Mouse (Mus musculus): ENCODE data around the gene Plcb2. TPM values are rescaled to one million over a fixed set of nuclear protein-coding genes. Genes with fewer than 3 reads are reported as not detected.

Plcb2 gene
- polyA plus RNA-seq, 1 experiment from 2014 or later: 1.0 TPM

GRCm38 (mm10) chr2:118730622-118730915 is 2.3 kb upstream of the Plcb2 start:
- 13% methylated on average over 3 of the region's 3 CpGs for WGBS

GRCm38 (mm10) chr2:118729816-118730621 is 1.8 kb upstream of the Plcb2 start:
- Histone ChIP-seq H3K27me3 (replicated peaks) (peaks cover 25% of the 10 kb centered on the region; the same call in 1 of the 2 replicates), H3K9ac (replicated peaks) (no peak overlapping the region), H3K27ac (replicated peaks) (no peak overlapping the region), H3K9me3 (replicated peaks) (no peaks in the 10 kb centered on the region), H3K4me3 (replicated peaks) (no peak overlapping the region), H3K36me3 (no peaks in the 10 kb centered on the region), H3K4me2 (no peak overlapping the region), H3K4me1 (peaks cover 10% of the 10 kb centered on the region; the same call in 1 of the 2 replicates)
- 26% methylated on average over 8 of the region's 8 CpGs for WGBS
- no peak for ATAC-seq (ENCODE audit: low FRiP score)

More at GRCm38 (mm10) chr2:118730622-118730915, 2.3 kb upstream of the Plcb2 start:
- Histone ChIP-seq H3K9me3 (replicated peaks) (no peaks in the 10 kb centered on the region), H3K36me3 (no peaks in the 10 kb centered on the region), H3K27me3 (replicated peaks) (peaks cover 25% of the 10 kb centered on the region; the same call in 1 of the 2 replicates), H3K4me1 (peaks cover 10% of the 10 kb centered on the region; the same call in 1 of the 2 replicates), H3K27ac (replicated peaks) (no peak overlapping the region), H3K4me2 (no peak overlapping the region), H3K9ac (replicated peaks) (no peak overlapping the region), H3K4me3 (replicated peaks) (no peak overlapping the region)
- ATAC-seq (ENCODE audit: low FRiP score): no peak

GRCm38 (mm10) chr2:118729194-118729593 is 956 bp upstream of the Plcb2 start:
- WGBS: 53% methylated on average over 4 of the region's 4 CpGs
- no peaks in the 10 kb centered on the region for H3K36me3 ChIP-seq
- no peak overlapping the region for H3K4me2 ChIP-seq
- ATAC-seq (ENCODE audit: low FRiP score): no peak
- H3K4me3 ChIP-seq (replicated peaks): no peak overlapping the region
- H3K27ac ChIP-seq (replicated peaks): no peak overlapping the region
- H3K4me1 ChIP-seq: peaks cover 10% of the 10 kb centered on the region; the same call in 1 of the 2 replicates
- peaks cover 25% of the 10 kb centered on the region; the same call in 1 of the 2 replicates for H3K27me3 ChIP-seq (replicated peaks)
- H3K9ac ChIP-seq (replicated peaks): no peak overlapping the region
- no peaks in the 10 kb centered on the region for H3K9me3 ChIP-seq (replicated peaks)

GRCm38 (mm10) chr2:118727911-118728310 is 327 bp downstream of the Plcb2 start:
- WGBS: 26% methylated on average over 9 of the region's 9 CpGs
- H3K27me3 ChIP-seq (replicated peaks): peaks cover 25% of the 10 kb centered on the region; the same call in 1 of the 2 replicates

GRCm38 (mm10) chr2:118726873-118727272 is 1.4 kb downstream of the Plcb2 start:
- Histone ChIP-seq H3K4me3 (replicated peaks) (no peak overlapping the region), H3K4me1 (peaks cover 13% of the 10 kb centered on the region; the same call in 1 of the 2 replicates), H3K9me3 (replicated peaks) (no peaks in the 10 kb centered on the region), H3K9ac (replicated peaks) (no peak overlapping the region), H3K36me3 (no peaks in the 10 kb centered on the region), H3K4me2 (no peak overlapping the region), H3K27me3 (replicated peaks) (peaks cover 25% of the 10 kb centered on the region; the same call in 1 of the 2 replicates), H3K27ac (replicated peaks) (no peak overlapping the region)
- no peak for ATAC-seq (ENCODE audit: low FRiP score)
- 84% methylated on average over 2 of the region's 2 CpGs for WGBS

More at GRCm38 (mm10) chr2:118727911-118728310, 327 bp downstream of the Plcb2 start:
- ATAC-seq (ENCODE audit: low FRiP score): no peak
- no peak overlapping the region for H3K4me2 ChIP-seq
- H3K27ac ChIP-seq (replicated peaks): no peak overlapping the region
- no peak overlapping the region for H3K4me3 ChIP-seq (replicated peaks)
- H3K36me3 ChIP-seq: no peaks in the 10 kb centered on the region
- H3K9ac ChIP-seq (replicated peaks): no peak overlapping the region
- peaks cover 10% of the 10 kb centered on the region; the same call in 1 of the 2 replicates for H3K4me1 ChIP-seq
- no peaks in the 10 kb centered on the region for H3K9me3 ChIP-seq (replicated peaks)

GRCm38 (mm10) chr2:118725511-118725910 is 2.7 kb downstream of the Plcb2 start:
- Histone ChIP-seq H3K27ac (replicated peaks) (no peak overlapping the region), H3K4me2 (no peak overlapping the region), H3K9me3 (replicated peaks) (no peaks in the 10 kb centered on the region), H3K9ac (replicated peaks) (no peak overlapping the region), H3K36me3 (no peaks in the 10 kb centered on the region), H3K4me1 (peaks cover 13% of the 10 kb centered on the region; the same call in 1 of the 2 replicates), H3K27me3 (replicated peaks) (peaks cover 17% of the 10 kb centered on the region; the same call in 1 of the 2 replicates), H3K4me3 (replicated peaks) (no peak overlapping the region)
- ATAC-seq (ENCODE audit: low FRiP score): no peak
- 89% methylated on average over 4 of the region's 4 CpGs for whole genome bisulfite sequencing

- 81% methylated on average over 15 of the region's 15 CpGs for whole genome bisulfite sequencing
Observed at GRCm38 (mm10) chr2:118723693-118724486, 4.3 kb downstream of the Plcb2 start.

GRCm38 (mm10) chr2:118716677-118717076 is 11.6 kb downstream of the Plcb2 start:
- Histone ChIP-seq H3K4me3 (replicated peaks) (no peak overlapping the region), H3K9ac (replicated peaks) (no peak overlapping the region), H3K9me3 (replicated peaks) (no peaks in the 10 kb centered on the region), H3K27ac (replicated peaks) (no peak overlapping the region), H3K4me2 (no peak overlapping the region), H3K36me3 (no peaks in the 10 kb centered on the region), H3K27me3 (replicated peaks) (peaks cover 21% of the 10 kb centered on the region), H3K4me1 (peaks cover 6% of the 10 kb centered on the region; the same call in 1 of the 2 replicates)
- 89% methylated on average over 5 of the region's 5 CpGs for WGBS
- no peak for ATAC-seq (ENCODE audit: low FRiP score)

More at GRCm38 (mm10) chr2:118723693-118724486, 4.3 kb downstream of the Plcb2 start:
- Histone ChIP-seq H3K4me3 (replicated peaks) (no peak overlapping the region), H3K27ac (replicated peaks) (no peak overlapping the region), H3K36me3 (no peaks in the 10 kb centered on the region), H3K9ac (replicated peaks) (no peak overlapping the region), H3K4me1 (peaks cover 8% of the 10 kb centered on the region; the same call in 1 of the 2 replicates), H3K9me3 (replicated peaks) (no peaks in the 10 kb centered on the region), H3K27me3 (replicated peaks) (peaks cover 9% of the 10 kb centered on the region; the same call in 1 of the 2 replicates), H3K4me2 (no peak overlapping the region)
- ATAC-seq (ENCODE audit: low FRiP score): no peak

- H3K4me1 ChIP-seq: peaks cover 19% of the 10 kb centered on the region
- H3K27me3 ChIP-seq (replicated peaks): peaks cover 36% of the 10 kb centered on the region
- no peak overlapping the region for H3K4me3 ChIP-seq (replicated peaks)
- no peak overlapping the region for H3K27ac ChIP-seq (replicated peaks)
- no peak overlapping the region for H3K9ac ChIP-seq (replicated peaks)
- 22% methylated on average over 4 of the region's 4 CpGs for WGBS
- no peak overlapping the region for H3K4me2 ChIP-seq
- H3K36me3 ChIP-seq: no peaks in the 10 kb centered on the region
- ATAC-seq (ENCODE audit: low FRiP score): peak; percentile 23; the same call in 1 of the 2 replicates
- no peaks in the 10 kb centered on the region for H3K9me3 ChIP-seq (replicated peaks)
Observed at GRCm38 (mm10) chr2:118714230-118714629, 14.0 kb downstream of the Plcb2 start.

GRCm38 (mm10) chr2:118713631-118714030 is 14.6 kb downstream of the Plcb2 start:
- Histone ChIP-seq H3K4me1 (peaks cover 19% of the 10 kb centered on the region), H3K36me3 (no peaks in the 10 kb centered on the region), H3K9me3 (replicated peaks) (no peaks in the 10 kb centered on the region), H3K27ac (replicated peaks) (no peak overlapping the region), H3K27me3 (replicated peaks) (peaks cover 42% of the 10 kb centered on the region), H3K4me2 (no peak overlapping the region), H3K9ac (replicated peaks) (no peak overlapping the region), H3K4me3 (replicated peaks) (no peak overlapping the region)
- ATAC-seq (ENCODE audit: low FRiP score): no peak
- 93% methylated on average over 6 of the region's 6 CpGs for WGBS

- no peaks in the 10 kb centered on the region for H3K36me3 ChIP-seq
- peak; percentile 76 for ATAC-seq (ENCODE audit: low FRiP score)
- peak overlapping the region; percentile 95 for H3K4me2 ChIP-seq
- no peaks in the 10 kb centered on the region for H3K9me3 ChIP-seq (replicated peaks)
- H3K9ac ChIP-seq (replicated peaks): peak overlapping the region; percentile 59
- H3K4me3 ChIP-seq (replicated peaks): peak overlapping the region; percentile 49
- WGBS: 1% methylated on average over 36 of the region's 36 CpGs
- H3K27ac ChIP-seq (replicated peaks): no peak overlapping the region
- peaks cover 68% of the 10 kb centered on the region for H3K27me3 ChIP-seq (replicated peaks)
- H3K4me1 ChIP-seq: peaks cover 19% of the 10 kb centered on the region
Observed at GRCm38 (mm10) chr2:118711038-118711494, 17.2 kb downstream of the Plcb2 start.
